Mouse (Mus musculus) gastrocnemius, adult 2 months (tissue): ENCODE results near the gene S100a7a. TPM values are rescaled to one million over a fixed set of nuclear protein-coding genes. Genes with fewer than 3 reads are reported as not detected.

Experiments
- DNase-seq: peaks from one replicate; pipeline ENCODE4 v3.0.0; 2022
- H3K27ac ChIP-seq: fragments of 200-600 bp; 2 replicates; pipeline ENCODE4 v1.8.1; 2022; ENCODE audit warnings: mild to moderate bottlenecking
- H3K4me3 ChIP-seq: fragments of 200-600 bp; 2 replicates; pipeline ENCODE4 v1.8.1; 2022; ENCODE audit warnings: mild to moderate bottlenecking, moderate library complexity
- CTCF ChIP-seq: fragments of 200-600 bp; IDR thresholded peaks from 2 replicates; pipeline ENCODE4 v1.8.1; 2022; ENCODE audit warnings: antibody characterized with exemption, mild to moderate bottlenecking, moderate library complexity
- intact Hi-C: fragments of 180-260 bp; cut with DNase I; formaldehyde crosslinking; loops from one replicate; pipeline ENCODE4 v1.15.1; 2025
- total RNA-seq, 2 experiments: library from RNA; stranded (reverse); gene quantifications; 2 replicates each; pipeline ENCODE4 v1.2.3; 2021

Gene S100a7a
- total RNA-seq, 2 experiments from 2014 or later: 0.17 TPM; not detected in 1

- TF ChIP-seq CTCF: no peak
- no peak overlapping the region for H3K27ac ChIP-seq
- intact Hi-C loops: no loop called here
- DNase-seq: no peak
- H3K4me3 ChIP-seq: no peak overlapping the region
These were observed 15.1 kb upstream of the S100a7a start for GRCm38 (mm10) chr3:90638511-90639275.

- DNase-seq: peak; percentile 49
- H3K27ac ChIP-seq: no peak overlapping the region
- no peak overlapping the region for H3K4me3 ChIP-seq
- intact Hi-C loops: no loop called here
- TF ChIP-seq CTCF: peak; percentile 72
These were observed 14.2 kb upstream of the S100a7a start for GRCm38 (mm10) chr3:90639511-90640154.

GRCm38 (mm10) chr3:90640981-90641380, 12.8 kb upstream of the S100a7a start:
- H3K4me3 ChIP-seq: no peak overlapping the region
- DNase-seq: no peak
- TF ChIP-seq CTCF: no peak
- H3K27ac ChIP-seq: no peak overlapping the region
- intact Hi-C loops: no loop called here

GRCm38 (mm10) chr3:90644220-90644619, 9.6 kb upstream of the S100a7a start:
- Histone ChIP-seq H3K4me3 (no peak overlapping the region), H3K27ac (no peak overlapping the region)
- peak; percentile 62 for DNase-seq
- intact Hi-C loops: no loop called here
- TF ChIP-seq CTCF: peak; percentile 72

- no peak for TF ChIP-seq CTCF
- no peak overlapping the region for H3K4me3 ChIP-seq
- no peak overlapping the region for H3K27ac ChIP-seq
- intact Hi-C loops: no loop called here
- DNase-seq: no peak
These were observed 6.5 kb upstream of the S100a7a start for GRCm38 (mm10) chr3:90647291-90647690.

GRCm38 (mm10) chr3:90648981-90649380, 4.8 kb upstream of the S100a7a start:
- intact Hi-C loops: no loop called here
- TF ChIP-seq CTCF: no peak
- no peak for DNase-seq
- H3K4me3 ChIP-seq: no peak overlapping the region
- no peak overlapping the region for H3K27ac ChIP-seq

GRCm38 (mm10) chr3:90649832-90650231, 4.0 kb upstream of the S100a7a start:
- Histone ChIP-seq H3K27ac (no peak overlapping the region), H3K4me3 (no peak overlapping the region)
- no peak for DNase-seq
- no peak for TF ChIP-seq CTCF
- intact Hi-C loops: loop anchor here (5.0 kb wide), 1 partner anchor 238 kb away; no protein-coding TSS in a partner anchor

- intact Hi-C loops: loop anchor here (5.0 kb wide), 1 partner anchor 241 kb away; no protein-coding TSS in a partner anchor
- DNase-seq: peak; percentile 70
- no peak overlapping the region for H3K27ac ChIP-seq
- peak; percentile 85 for TF ChIP-seq CTCF
- H3K4me3 ChIP-seq: no peak overlapping the region
These were observed 824 bp upstream of the S100a7a start for GRCm38 (mm10) chr3:90652878-90653508.

- no peak overlapping the region for H3K27ac ChIP-seq
- H3K4me3 ChIP-seq: no peak overlapping the region
- no peak for TF ChIP-seq CTCF
- no peak for DNase-seq
- intact Hi-C loops: no loop called here
These were observed 3.6 kb downstream of the S100a7a start for GRCm38 (mm10) chr3:90657405-90657804.

GRCm38 (mm10) chr3:90659364-90660044, 5.7 kb downstream of the S100a7a start:
- H3K27ac ChIP-seq: no peak overlapping the region
- DNase-seq: no peak
- intact Hi-C loops: no loop called here
- TF ChIP-seq CTCF: no peak
- no peak overlapping the region for H3K4me3 ChIP-seq

- no peak overlapping the region for H3K27ac ChIP-seq
- TF ChIP-seq CTCF: peak; percentile 60
- intact Hi-C loops: loop anchor here (2.0 kb wide), 1 partner anchor 45 kb away; no protein-coding TSS in a partner anchor
- DNase-seq: no peak
- H3K4me3 ChIP-seq: no peak overlapping the region
These were observed 10.4 kb downstream of the S100a7a start for GRCm38 (mm10) chr3:90664219-90664618.

GRCm38 (mm10) chr3:90668846-90669245, 15.0 kb downstream of the S100a7a start, which contains the start of gene S100a8:
Gene S100a8, plus strand, starts transcription at chr3:90668978.
- no peak for TF ChIP-seq CTCF
- Histone ChIP-seq H3K27ac (no peak within 1 kb of the TSS), H3K4me3 (no peak within 1 kb of the TSS)
- intact Hi-C loops: no loop called here
- peak; percentile 45 for DNase-seq
